Mouse (Mus musculus): ENCODE data around the gene Nlrc5. TPM values are rescaled to one million over a fixed set of nuclear protein-coding genes. Genes with fewer than 3 reads are reported as not detected.
"Not testable (repeated sequence)": the region's sequence is repeated elsewhere in the genome, so short reads cannot be mapped to it uniquely, and the experiment has no call there.

The Nlrc5 gene
- polyA plus RNA-seq, 1 experiment from 2014 or later = not detected

- no peaks in the 10 kb centered on the region for H3K9me3 ChIP-seq (replicated peaks; ENCODE audit: control insufficient read depth, low read length)
- H3K36me3 ChIP-seq (ENCODE audit: control insufficient read depth, insufficient read depth, low read length) = peaks cover 46% of the 10 kb centered on the region
- no peak overlapping the region for H3K9ac ChIP-seq (ENCODE audit: low read depth, low read length)
- no peak overlapping the region for H3K4me3 ChIP-seq (ENCODE audit: low read depth, low read length)
- 0 out of 2 replicates have a peak overlapping the region, but pooled peaks have one; percentile 50 for H3K27ac ChIP-seq (ENCODE audit: low read depth, low read length)
- no peaks in the 10 kb centered on the region for H3K27me3 ChIP-seq (ENCODE audit: control insufficient read depth, insufficient read depth, low read length)
- H3K4me1 ChIP-seq (ENCODE audit: control insufficient read depth, insufficient read depth, low read length) = peaks cover 17% of the 10 kb centered on the region; the same call in 1 of the 2 replicates
- WGBS (ENCODE audit: insufficient replicate concordance) = 78% methylated on average over 12 of the region's 12 CpGs
- ATAC-seq (replicated peaks; ENCODE audit: insufficient number of reproducible peaks, low FRiP score, low TSS enrichment) = no peak
- H3K4me2 ChIP-seq = no peak overlapping the region
Measured at GRCm38 (mm10) chr8:94392147-94392546, 42.0 kb upstream of the Nlrc5 start.

GRCm38 (mm10) chr8:94392648-94393047 lies 41.5 kb upstream of the Nlrc5 start:
- no peak for ATAC-seq (replicated peaks; ENCODE audit: insufficient number of reproducible peaks, low FRiP score, low TSS enrichment)
- H3K9me3 ChIP-seq (replicated peaks; ENCODE audit: control insufficient read depth, low read length) = no peaks in the 10 kb centered on the region

GRCm38 (mm10) chr8:94395851-94396540 lies 38.2 kb upstream of the Nlrc5 start:
- H3K4me1 ChIP-seq (ENCODE audit: control insufficient read depth, insufficient read depth, low read length) = peaks cover 9% of the 10 kb centered on the region; the same call in 1 of the 2 replicates
- no peak for ATAC-seq (replicated peaks; ENCODE audit: insufficient number of reproducible peaks, low FRiP score, low TSS enrichment)
- H3K4me2 ChIP-seq = no peak overlapping the region
- no peak overlapping the region for H3K4me3 ChIP-seq (ENCODE audit: low read depth, low read length)
- no peaks in the 10 kb centered on the region for H3K27me3 ChIP-seq (ENCODE audit: control insufficient read depth, insufficient read depth, low read length)
- peaks cover 39% of the 10 kb centered on the region for H3K36me3 ChIP-seq (ENCODE audit: control insufficient read depth, insufficient read depth, low read length)
- H3K27ac ChIP-seq (ENCODE audit: low read depth, low read length) = no peak overlapping the region
- H3K9ac ChIP-seq (ENCODE audit: low read depth, low read length) = no peak overlapping the region
- WGBS (ENCODE audit: insufficient replicate concordance) = 82% methylated on average over 6 of the region's 6 CpGs
- H3K9me3 ChIP-seq (replicated peaks; ENCODE audit: control insufficient read depth, low read length) = no peaks in the 10 kb centered on the region

More at GRCm38 (mm10) chr8:94392648-94393047, 41.5 kb upstream of the Nlrc5 start:
- Histone ChIP-seq H3K4me1 (ENCODE audit: control insufficient read depth, insufficient read depth, low read length) (peaks cover 15% of the 10 kb centered on the region; the same call in 1 of the 2 replicates), H3K4me3 (ENCODE audit: low read depth, low read length) (no peak overlapping the region), H3K9ac (ENCODE audit: low read depth, low read length) (peak overlapping the region; percentile 22; the same call in 1 of the 2 replicates), H3K27me3 (ENCODE audit: control insufficient read depth, insufficient read depth, low read length) (no peaks in the 10 kb centered on the region), H3K36me3 (ENCODE audit: control insufficient read depth, insufficient read depth, low read length) (peaks cover 46% of the 10 kb centered on the region), H3K4me2 (no peak overlapping the region), H3K27ac (ENCODE audit: low read depth, low read length) (0 out of 2 replicates have a peak overlapping the region, but pooled peaks have one; percentile 50)
- 27% methylated on average over 6 of the region's 6 CpGs for WGBS (ENCODE audit: insufficient replicate concordance)

- Histone ChIP-seq H3K27ac (ENCODE audit: low read depth, low read length) (no peak overlapping the region), H3K36me3 (ENCODE audit: control insufficient read depth, insufficient read depth, low read length) (peaks cover 28% of the 10 kb centered on the region)
- no peak for ATAC-seq (replicated peaks; ENCODE audit: insufficient number of reproducible peaks, low FRiP score, low TSS enrichment)
Measured at GRCm38 (mm10) chr8:94396964-94397657, 37.0 kb upstream of the Nlrc5 start.

GRCm38 (mm10) chr8:94398587-94398986 lies 35.6 kb upstream of the Nlrc5 start:
- WGBS (ENCODE audit: insufficient replicate concordance) = 73% methylated on average over 6 of the region's 6 CpGs
- no peak overlapping the region for H3K4me2 ChIP-seq
- H3K4me1 ChIP-seq (ENCODE audit: control insufficient read depth, insufficient read depth, low read length) = no peaks in the 10 kb centered on the region
- no peak for ATAC-seq (replicated peaks; ENCODE audit: insufficient number of reproducible peaks, low FRiP score, low TSS enrichment)
- no peak overlapping the region for H3K9ac ChIP-seq (ENCODE audit: low read depth, low read length)
- H3K9me3 ChIP-seq (replicated peaks; ENCODE audit: control insufficient read depth, low read length) = no peaks in the 10 kb centered on the region
- no peak overlapping the region for H3K27ac ChIP-seq (ENCODE audit: low read depth, low read length)
- no peak overlapping the region for H3K4me3 ChIP-seq (ENCODE audit: low read depth, low read length)
- peaks cover 20% of the 10 kb centered on the region for H3K36me3 ChIP-seq (ENCODE audit: control insufficient read depth, insufficient read depth, low read length)
- no peaks in the 10 kb centered on the region for H3K27me3 ChIP-seq (ENCODE audit: control insufficient read depth, insufficient read depth, low read length)

More at GRCm38 (mm10) chr8:94396964-94397657, 37.0 kb upstream of the Nlrc5 start:
- no peaks in the 10 kb centered on the region for H3K27me3 ChIP-seq (ENCODE audit: control insufficient read depth, insufficient read depth, low read length)
- no peaks in the 10 kb centered on the region for H3K9me3 ChIP-seq (replicated peaks; ENCODE audit: control insufficient read depth, low read length)
- peaks cover 7% of the 10 kb centered on the region; the same call in 1 of the 2 replicates for H3K4me1 ChIP-seq (ENCODE audit: control insufficient read depth, insufficient read depth, low read length)
- H3K4me2 ChIP-seq = no peak overlapping the region
- 57% methylated on average over 11 of the region's 11 CpGs for WGBS (ENCODE audit: insufficient replicate concordance)
- no peak overlapping the region for H3K4me3 ChIP-seq (ENCODE audit: low read depth, low read length)
- no peak overlapping the region for H3K9ac ChIP-seq (ENCODE audit: low read depth, low read length)

- Histone ChIP-seq H3K4me3 (ENCODE audit: low read depth, low read length) (no peak overlapping the region), H3K27me3 (ENCODE audit: control insufficient read depth, insufficient read depth, low read length) (no peaks in the 10 kb centered on the region), H3K9ac (ENCODE audit: low read depth, low read length) (no peak overlapping the region), H3K36me3 (ENCODE audit: control insufficient read depth, insufficient read depth, low read length) (peaks cover 13% of the 10 kb centered on the region), H3K4me1 (ENCODE audit: control insufficient read depth, insufficient read depth, low read length) (no peaks in the 10 kb centered on the region), H3K27ac (ENCODE audit: low read depth, low read length) (no peak overlapping the region), H3K4me2 (no peak overlapping the region), H3K9me3 (replicated peaks; ENCODE audit: control insufficient read depth, low read length) (no peaks in the 10 kb centered on the region)
- WGBS (ENCODE audit: insufficient replicate concordance) = 60% methylated on average over 3 of the region's 3 CpGs
- no peak for ATAC-seq (replicated peaks; ENCODE audit: insufficient number of reproducible peaks, low FRiP score, low TSS enrichment)
Measured at GRCm38 (mm10) chr8:94399361-94399953, 34.7 kb upstream of the Nlrc5 start.

GRCm38 (mm10) chr8:94399957-94400356 lies 34.2 kb upstream of the Nlrc5 start:
- not testable (repeated sequence) for H3K4me3 ChIP-seq (ENCODE audit: low read depth, low read length); H3K36me3 ChIP-seq (ENCODE audit: control insufficient read depth, insufficient read depth, low read length); H3K9ac ChIP-seq (ENCODE audit: low read depth, low read length); H3K4me1 ChIP-seq (ENCODE audit: control insufficient read depth, insufficient read depth, low read length); H3K27me3 ChIP-seq (ENCODE audit: control insufficient read depth, insufficient read depth, low read length); ATAC-seq (replicated peaks; ENCODE audit: insufficient number of reproducible peaks, low FRiP score, low TSS enrichment); H3K4me2 ChIP-seq; H3K9me3 ChIP-seq (replicated peaks; ENCODE audit: control insufficient read depth, low read length); H3K27ac ChIP-seq (ENCODE audit: low read depth, low read length)
- WGBS (ENCODE audit: insufficient replicate concordance) = 66% methylated on average over 2 of the region's 2 CpGs

GRCm38 (mm10) chr8:94408443-94409080 lies 25.6 kb upstream of the Nlrc5 start:
- Histone ChIP-seq H3K9me3 (replicated peaks; ENCODE audit: control insufficient read depth, low read length) (no peaks in the 10 kb centered on the region), H3K27me3 (ENCODE audit: control insufficient read depth, insufficient read depth, low read length) (no peaks in the 10 kb centered on the region; the same call in 1 of the 2 replicates), H3K36me3 (ENCODE audit: control insufficient read depth, insufficient read depth, low read length) (no peaks in the 10 kb centered on the region), H3K4me2 (no peak overlapping the region), H3K4me1 (ENCODE audit: control insufficient read depth, insufficient read depth, low read length) (peaks cover 9% of the 10 kb centered on the region), H3K4me3 (ENCODE audit: low read depth, low read length) (no peak overlapping the region), H3K9ac (ENCODE audit: low read depth, low read length) (no peak overlapping the region), H3K27ac (ENCODE audit: low read depth, low read length) (no peak overlapping the region)
- ATAC-seq (replicated peaks; ENCODE audit: insufficient number of reproducible peaks, low FRiP score, low TSS enrichment) = no peak
- WGBS (ENCODE audit: insufficient replicate concordance) = 21% methylated on average over 8 of the region's 8 CpGs

Data from heart, embryonic 11.5 days (tissue).